In the genomic region with DNA sequence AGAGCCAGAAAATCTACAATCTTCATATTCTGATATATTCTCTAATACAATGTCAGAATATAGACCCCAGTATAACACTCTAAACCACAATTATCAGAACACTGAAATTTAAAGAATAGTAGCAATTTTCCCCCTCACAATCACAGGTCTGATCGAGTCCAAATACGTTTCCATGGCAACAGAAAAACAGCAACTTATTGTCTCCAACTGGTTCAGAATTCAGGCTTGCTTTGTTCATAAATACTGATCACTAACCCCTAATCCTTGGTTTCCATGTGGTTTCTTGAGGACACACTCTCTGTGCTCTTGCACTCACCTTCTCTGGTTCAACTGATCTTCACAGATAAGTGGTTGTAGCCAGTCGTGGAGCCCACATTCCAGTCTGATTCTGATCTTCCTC, we compare ENCODE assay signal across 29 mouse cellular contexts.
DNase-seq lines count a peak whose midpoint lies in the region; ATAC-seq and TF ChIP-seq lines count a peak whose summit lies in the region.
"Had no signal": no experiment of that assay in that cellular context is flagged by ENCODE, and none has a peak within 500 bp of the region (broad histone marks: within the 10 kb centered on the region; RNA-seq: fewer than 3 reads in every experiment).

No protein-coding gene starts in this region.

- no peaks in the 10 kb centered on the region for H3K9me3 ChIP-seq in hindbrain, embryonic 16.5 days (ENCODE audit: control insufficient read depth, low read length)
- H3K9me3 ChIP-seq in hindbrain, embryonic 12.5 days (replicated peaks) = no peaks in the 10 kb centered on the region
- no peaks in the 10 kb centered on the region for H3K9me3 ChIP-seq in forebrain, postnatal 0 days (ENCODE audit: low read length)
- H3K9me3 ChIP-seq: embryonic facial prominence, embryonic 12.5 days; heart, embryonic 12.5 days; neural tube, embryonic 12.5 days had no signal

- no peak overlapping the region for H3K4me3 ChIP-seq in hindbrain, embryonic 16.5 days (ENCODE audit: low read length)
- no peak overlapping the region for H3K4me3 ChIP-seq in hindbrain, embryonic 12.5 days
- no peak overlapping the region for H3K4me3 ChIP-seq in forebrain, postnatal 0 days (ENCODE audit: low read depth, low read length)
- H3K4me3 ChIP-seq: embryonic facial prominence, embryonic 12.5 days; heart, adult 2 months; heart, embryonic 12.5 days; myocyte; neural tube, embryonic 12.5 days had no signal

- no peaks in the 10 kb centered on the region for H3K27me3 ChIP-seq in hindbrain, embryonic 16.5 days (replicated peaks; ENCODE audit: control insufficient read depth, insufficient read depth, low read length)
- H3K27me3 ChIP-seq in hindbrain, embryonic 12.5 days = no peaks in the 10 kb centered on the region
- H3K27me3 ChIP-seq in forebrain, postnatal 0 days (ENCODE audit: insufficient read depth, low read length) = no peaks in the 10 kb centered on the region
- H3K27me3 ChIP-seq: CH12.LX; embryonic facial prominence, embryonic 12.5 days; heart, embryonic 12.5 days; neural tube, embryonic 12.5 days had no signal

- no peak for TF ChIP-seq CTCF in forebrain, postnatal 0 days (IDR thresholded peaks at IDR 0.05; ENCODE audit: low read depth)

- 65% methylated on average over 3 of the region's 3 CpGs for WGBS in hindbrain, embryonic 16.5 days
- 77% methylated on average over 3 of the region's 3 CpGs for WGBS in hindbrain, embryonic 12.5 days
- 51% methylated on average over 3 of the region's 3 CpGs for WGBS in forebrain, postnatal 0 days

- H3K4me1 ChIP-seq in hindbrain, embryonic 16.5 days (ENCODE audit: control insufficient read depth, insufficient read depth, low read depth, low read length) = no peaks in the 10 kb centered on the region
- H3K4me1 ChIP-seq in hindbrain, embryonic 12.5 days = no peaks in the 10 kb centered on the region
- 0 out of 2 replicates have a peak, but pooled peaks cover 4% of the 10 kb centered on the region for H3K4me1 ChIP-seq in forebrain, postnatal 0 days (ENCODE audit: insufficient read depth)
- H3K4me1 ChIP-seq: embryonic facial prominence, embryonic 12.5 days; heart, embryonic 12.5 days; neural tube, embryonic 12.5 days had no signal

- H3K27ac ChIP-seq in hindbrain, embryonic 16.5 days (ENCODE audit: low read depth, low read length) = no peak overlapping the region
- no peak overlapping the region for H3K27ac ChIP-seq in hindbrain, embryonic 12.5 days
- H3K27ac ChIP-seq in forebrain, postnatal 0 days (ENCODE audit: low read depth, low read length) = no peak overlapping the region
- H3K27ac ChIP-seq: embryonic facial prominence, embryonic 12.5 days; heart, adult 2 months; kidney, postnatal 0 days; liver, embryonic 14.5 days; macrophage; neural tube, embryonic 12.5 days had no signal

- no peaks in the 10 kb centered on the region for H3K36me3 ChIP-seq in hindbrain, embryonic 16.5 days (ENCODE audit: control insufficient read depth, insufficient read depth, low read length)
- no peaks in the 10 kb centered on the region for H3K36me3 ChIP-seq in hindbrain, embryonic 12.5 days
- H3K36me3 ChIP-seq in forebrain, postnatal 0 days (ENCODE audit: insufficient read depth) = no peaks in the 10 kb centered on the region
- H3K36me3 ChIP-seq: embryonic facial prominence, embryonic 12.5 days; heart, embryonic 12.5 days; neural tube, embryonic 12.5 days had no signal

- H3K9ac ChIP-seq in hindbrain, embryonic 16.5 days (ENCODE audit: low read depth, low read length) = no peak overlapping the region
- no peak overlapping the region for H3K9ac ChIP-seq in hindbrain, embryonic 12.5 days
- H3K9ac ChIP-seq in forebrain, postnatal 0 days = no peak overlapping the region
- H3K9ac ChIP-seq: embryonic facial prominence, embryonic 12.5 days; heart, embryonic 12.5 days; liver, embryonic 14.5 days; neural tube, embryonic 12.5 days had no signal

- peak; percentile 3 for DNase-seq in embryo, embryonic 10.5 days (ENCODE audit: low spot score)
- no peak for DNase-seq in embryo, embryonic 11 days
- peak; percentile 18 for DNase-seq in R1 (ENCODE audit: low read depth, low spot score)
- DNase-seq in forebrain, postnatal 0 days = peak; percentile 55
- DNase-seq in urinary bladder, postnatal 4 days (ENCODE audit: low spot score in 2 of 2) = no peak
- DNase-seq: adrenal gland, adult 8-10 months; cerebellum, adult 11-12 months; cerebellum, adult 9-11 months; heart, adult 2 months; kidney, adult 8-10 months; kidney, postnatal 4 days; layer of hippocampus, adult 9-11 months; liver; lung, adult 2 months; lung, postnatal 10 days; right cerebral cortex, adult 18-20 months; thymus, postnatal 4 days had no signal

- no peak overlapping the region for H3K4me2 ChIP-seq in hindbrain, embryonic 16.5 days (ENCODE audit: low read length)
- no peak overlapping the region for H3K4me2 ChIP-seq in hindbrain, embryonic 12.5 days (replicated peaks)
- H3K4me2 ChIP-seq in forebrain, postnatal 0 days (ENCODE audit: low read depth) = no peak overlapping the region
- H3K4me2 ChIP-seq: embryonic facial prominence, embryonic 12.5 days; heart, embryonic 12.5 days; neural tube, embryonic 12.5 days had no signal

- ATAC-seq in hindbrain, embryonic 16.5 days = peak; percentile 30; the same call in 1 of the 2 replicates
- no peak for ATAC-seq in hindbrain, embryonic 12.5 days (ENCODE audit: low FRiP score)
- peak; percentile 36; the same call in 1 of the 2 replicates for ATAC-seq in forebrain, postnatal 0 days
- ATAC-seq: intestine, embryonic 16.5 days; midbrain, embryonic 16.5 days had no signal

Comparison
In these comparisons a context has a peak if more than half of its experiments do, and no peak if none do; other contexts are left out.
1. DNase-seq: peak in embryo, embryonic 10.5 days (single experiment), R1 (single experiment) and forebrain, postnatal 0 days (single experiment); none in embryo, embryonic 11 days (single experiment) and urinary bladder, postnatal 4 days (0 of 2).